Mouse (Mus musculus): Measurements from ENCODE around the gene Ctnnbip1.

DNA sequence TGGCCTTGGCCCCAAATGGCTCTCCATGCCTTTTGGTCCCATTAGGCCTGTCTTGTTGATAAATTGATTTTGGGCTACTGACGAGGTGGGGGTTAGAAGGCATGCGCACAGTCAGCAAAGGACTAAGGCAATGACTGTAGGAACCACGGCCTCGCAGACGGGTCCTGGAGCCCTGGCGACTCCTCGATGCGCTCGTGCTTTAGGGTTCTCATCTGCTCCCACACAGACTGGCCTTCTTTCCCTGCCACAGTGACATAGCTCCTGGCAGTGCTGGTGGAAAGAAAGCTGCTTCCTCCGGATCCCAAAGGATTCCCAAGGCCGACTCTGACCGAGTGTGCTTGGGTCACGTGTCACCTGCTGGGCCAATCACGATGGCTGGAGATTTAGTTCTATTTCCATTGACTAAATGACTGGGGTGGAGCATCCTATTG lies 56.4 kb downstream of the Ctnnbip1 start:
- no peak for TF ChIP-seq EP300 (IDR thresholded peaks at IDR 0.05; ENCODE audit: low read depth)
- TF ChIP-seq CTCF (IDR thresholded peaks at IDR 0.05; ENCODE audit: low read depth), result no peak

All from heart, postnatal 0 days (tissue).